17 mouse cellular contexts compared by ENCODE assay signal in the genomic region with DNA sequence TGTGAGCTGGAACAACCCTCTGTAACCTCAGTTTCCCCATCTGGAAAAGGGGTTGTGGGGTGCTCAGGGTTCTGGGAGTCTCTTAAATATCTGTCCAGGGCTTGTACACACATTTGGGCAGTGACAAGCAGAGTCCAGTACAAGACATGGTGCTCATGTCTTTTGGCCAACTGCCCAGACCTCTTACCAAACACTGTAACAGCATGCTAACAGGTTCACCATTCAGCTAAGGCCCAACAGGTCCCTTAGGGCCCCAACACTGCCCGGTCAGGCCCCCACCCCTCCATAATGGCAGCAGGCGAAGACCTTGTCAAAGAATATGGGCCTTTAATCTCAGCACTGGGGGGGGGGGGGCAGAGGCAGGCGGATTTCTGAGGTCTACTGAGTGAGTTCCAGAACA. TPM values are rescaled to one million over a fixed set of nuclear protein-coding genes. Genes with fewer than 3 reads are reported as not detected.
DNase-seq lines count a peak whose midpoint lies in the region; ATAC-seq and TF ChIP-seq lines count a peak whose summit lies in the region.
"Had no signal": no experiment of that assay in that cellular context is flagged by ENCODE, and none has a peak within 500 bp of the region (broad histone marks: within the 10 kb centered on the region; RNA-seq: fewer than 3 reads in every experiment).

No protein-coding gene starts in this region.

- intact Hi-C loops in left cerebral cortex, postnatal 36 days (cut with DNase I) = no loop called here

- H3K4me1 ChIP-seq in heart, embryonic 15.5 days (replicated peaks) = peaks cover 63% of the 10 kb centered on the region

- peak; percentile 40 for DNase-seq in adrenal gland, adult 2 months
- no peak for DNase-seq in adrenal gland, postnatal 4 days (ENCODE audit: low spot score in 2 of 2)
- no peak for DNase-seq in layer of hippocampus, adult 2 months (ENCODE audit: low spot score in 2 of 2)
- DNase-seq in layer of hippocampus, postnatal 14 days (ENCODE audit: low spot score in 2 of 2) = no peak
- DNase-seq in lung, postnatal 10 days = peak; percentile 55
- no peak for DNase-seq in left cerebral cortex, postnatal 36 days (ENCODE audit: low spot score in 2 of 2)
- DNase-seq in layer of hippocampus, postnatal 10 days (ENCODE audit: low spot score in 2 of 2) = no peak
- DNase-seq: cerebellum, adult 2 months; thymus, postnatal 25 days had no signal

- no peaks in the 10 kb centered on the region for H3K27me3 ChIP-seq in heart, embryonic 15.5 days

- peak; percentile 47; the same call in 1 of the 2 replicates for ATAC-seq in heart, embryonic 15.5 days (replicated peaks; ENCODE audit: insufficient number of reproducible peaks, insufficient read depth, low FRiP score, low read depth)
- ATAC-seq: forebrain, embryonic 16.5 days had no signal

- no peak overlapping the region for H3K4me2 ChIP-seq in heart, embryonic 15.5 days
- H3K4me2 ChIP-seq: midbrain, embryonic 11.5 days had no signal

- H3K9me3 ChIP-seq in heart, embryonic 15.5 days (replicated peaks) = no peaks in the 10 kb centered on the region
- H3K9me3 ChIP-seq: hindbrain, embryonic 10.5 days had no signal

- H3K27ac ChIP-seq in layer of hippocampus, adult 2 months = peak overlapping the region; percentile 52; the same call in 1 of the 2 replicates
- peak overlapping the region; percentile 81 for H3K27ac ChIP-seq in heart, embryonic 15.5 days
- H3K27ac ChIP-seq: hindbrain, embryonic 10.5 days had no signal

- H3K36me3 ChIP-seq in heart, embryonic 15.5 days = no peaks in the 10 kb centered on the region
- H3K36me3 ChIP-seq: G1E; hindbrain, embryonic 10.5 days had no signal

- no peak overlapping the region for H3K9ac ChIP-seq in heart, embryonic 15.5 days

- H3K4me3 ChIP-seq in layer of hippocampus, adult 2 months = no peak overlapping the region
- H3K4me3 ChIP-seq in heart, embryonic 15.5 days = no peak overlapping the region
- H3K4me3 ChIP-seq: hindbrain, embryonic 10.5 days had no signal

- 27% methylated on average over 3 of the region's 3 CpGs for WGBS in heart, embryonic 15.5 days

- no peak for TF ChIP-seq CTCF in layer of hippocampus, adult 2 months (conservative IDR thresholded peaks at IDR 0.05)

RNA-seq across cellular contexts. Expression of gene Crybb3, which starts 26.3 kb away (rescaled TPM):
- total RNA-seq in adrenal gland, adult 2 months (2021) = under 1 TPM; 0.23 to 0.31 TPM
- 0.91 and 1.9 TPM in 2 replicates for polyA plus RNA-seq in adrenal gland, adult 2 months (2012; rRNA removed)
- 1 to 10 TPM; 1.1 to 1.9 TPM for total RNA-seq in adrenal gland, postnatal 4 days (2021)
- 1 to 10 TPM; 3.8 to 4.2 TPM for total RNA-seq in layer of hippocampus, adult 2 months (2021)
- 1 to 10 TPM; 2.6 to 3.0 TPM for total RNA-seq in layer of hippocampus, postnatal 14 days (2021)
- 0.83 and 1.5 TPM in 2 replicates for polyA plus RNA-seq in heart, embryonic 15.5 days (2015; fragmentation: Nextera tagmentation; extraction: Ambion mirVana)
- total RNA-seq in left cerebral cortex, postnatal 36 days (2021) = 1 to 10 TPM; 1.1 to 2.4 TPM
- total RNA-seq in layer of hippocampus, postnatal 10 days (2021) = 1 to 10 TPM; 2.2 to 2.9 TPM
- total RNA-seq: G1E had no signal
- polyA plus RNA-seq: G1E; neural tube, embryonic 11.5 days had no signal

RNA-seq across cellular contexts. Expression of gene Crybb2, which starts 37.8 kb away (rescaled TPM):
- total RNA-seq in adrenal gland, adult 2 months (2021) = not detected
- polyA plus RNA-seq in adrenal gland, adult 2 months (2012; rRNA removed) = not detected in 2 replicates
- total RNA-seq in adrenal gland, postnatal 4 days (2021) = not detected
- not detected for total RNA-seq in layer of hippocampus, adult 2 months (2021)
- not detected for total RNA-seq in layer of hippocampus, postnatal 14 days (2021)
- polyA plus RNA-seq in heart, embryonic 15.5 days (2015; fragmentation: Nextera tagmentation; extraction: Ambion mirVana) = not detected in 2 replicates
- not detected for total RNA-seq in left cerebral cortex, postnatal 36 days (2021)
- total RNA-seq in layer of hippocampus, postnatal 10 days (2021) = not detected
- total RNA-seq: G1E; left cerebral cortex, postnatal 25 days had no signal
- polyA plus RNA-seq: cerebellum, adult 2 months; forebrain, embryonic 16.5 days; G1E; hindbrain, embryonic 10.5 days; kidney, embryonic 16.5 days; midbrain, embryonic 11.5 days; neural tube, embryonic 11.5 days had no signal

Comparison
In these comparisons a context has a peak if more than half of its experiments do, and no peak if none do; other contexts are left out.
1. DNase-seq: peak in adrenal gland, adult 2 months (single experiment) and lung, postnatal 10 days (single experiment); none in adrenal gland, postnatal 4 days (0 of 2), layer of hippocampus, adult 2 months (0 of 2), layer of hippocampus, postnatal 14 days (0 of 2), left cerebral cortex, postnatal 36 days (0 of 2) and layer of hippocampus, postnatal 10 days (0 of 2).